Mouse (Mus musculus): ENCODE data around the gene Mon1a.

Mon1a gene

DNA sequence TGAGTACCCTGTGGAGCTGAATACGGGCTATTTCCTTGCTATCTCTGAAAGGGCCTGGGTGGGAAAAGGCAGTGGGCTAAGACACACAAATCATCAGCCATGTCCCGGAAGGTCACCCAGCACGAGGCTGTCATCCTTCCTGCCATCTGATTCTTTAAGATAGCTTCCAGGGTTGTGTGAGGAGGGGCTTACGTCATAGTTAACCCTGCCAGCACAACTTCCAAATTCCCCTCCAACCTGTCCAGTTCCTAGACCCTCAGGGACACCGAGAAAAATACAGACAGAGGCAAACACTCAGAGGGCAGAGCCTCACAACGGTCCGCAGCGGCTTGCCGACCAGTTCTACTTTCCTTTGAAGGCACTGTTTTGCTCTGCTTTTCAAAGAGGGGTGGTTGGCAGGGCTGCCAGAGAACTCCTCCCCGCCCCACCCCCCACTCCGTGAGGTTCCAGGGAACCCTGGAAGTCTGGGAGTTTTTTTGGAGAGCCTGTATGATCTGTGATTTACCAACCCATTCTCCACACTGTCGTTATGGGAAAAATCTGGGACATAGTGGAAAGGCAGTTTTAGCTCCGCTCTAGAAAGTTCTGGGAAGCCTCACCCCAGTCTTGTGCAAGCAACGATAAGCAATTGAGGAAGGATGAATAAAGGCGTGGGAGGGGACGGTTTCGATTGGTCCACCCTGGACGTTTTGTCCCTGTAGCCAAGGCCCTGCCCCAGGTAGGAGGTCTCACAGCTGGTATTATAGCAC is 20.6 kb downstream of the Mon1a start:
- DNase-seq (ENCODE audit: low spot score): no peak

DNA sequence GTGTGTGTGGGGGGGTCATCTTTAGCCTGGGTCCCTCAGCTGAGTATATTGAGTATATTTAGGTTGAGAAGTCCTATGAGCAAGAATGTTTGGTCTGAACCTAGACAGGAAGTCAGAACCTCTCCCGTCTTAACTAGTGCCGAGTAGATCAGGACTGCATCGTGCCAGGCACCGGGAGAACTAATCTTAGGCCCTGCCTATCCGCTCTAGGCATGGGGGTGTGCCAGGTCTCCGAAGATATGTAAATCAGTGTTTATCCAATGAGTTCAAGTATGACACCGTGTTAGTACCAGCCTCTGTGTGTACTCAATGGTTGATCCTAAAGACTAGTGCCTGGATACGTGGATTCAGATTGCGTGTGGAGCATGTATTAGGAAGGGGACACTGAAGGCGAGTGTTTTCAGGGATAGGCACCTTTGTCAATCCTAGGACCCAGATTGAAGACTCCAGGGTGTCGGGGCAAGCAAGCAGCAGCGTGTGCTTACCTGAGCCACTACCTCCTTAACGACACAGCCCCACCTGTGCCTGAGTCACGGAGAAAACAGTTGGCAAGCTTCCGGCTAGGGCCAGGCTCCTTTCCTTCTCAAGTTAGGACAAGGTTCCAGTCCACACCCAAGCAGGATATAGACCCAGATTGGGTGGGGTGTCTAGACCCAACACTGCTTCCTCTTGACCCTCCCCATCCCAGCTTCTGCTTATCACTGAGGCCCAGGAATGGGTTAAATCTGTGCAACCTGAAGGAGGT is 22.2 kb downstream of the Mon1a start:
- DNase-seq (ENCODE audit: low spot score): no peak

GRCm38 (mm10) chr9:107914764-107915420 is 26.9 kb downstream of the Mon1a start:
- no peak for DNase-seq (ENCODE audit: low spot score)

GRCm38 (mm10) chr9:107917895-107918608 is 30.1 kb downstream of the Mon1a start:
- DNase-seq (ENCODE audit: low spot score): no peak

- DNase-seq (ENCODE audit: low spot score): no peak
Observed at GRCm38 (mm10) chr9:107918884-107919283, 30.9 kb downstream of the Mon1a start.

GRCm38 (mm10) chr9:107919441-107919840 is 31.5 kb downstream of the Mon1a start:
- no peak for DNase-seq (ENCODE audit: low spot score)

- no peak for DNase-seq (ENCODE audit: low spot score)
Observed at GRCm38 (mm10) chr9:107923021-107923420, 35.1 kb downstream of the Mon1a start.

- DNase-seq (ENCODE audit: low spot score): no peak
Observed at GRCm38 (mm10) chr9:107923956-107924355, 36.0 kb downstream of the Mon1a start.

DNA sequence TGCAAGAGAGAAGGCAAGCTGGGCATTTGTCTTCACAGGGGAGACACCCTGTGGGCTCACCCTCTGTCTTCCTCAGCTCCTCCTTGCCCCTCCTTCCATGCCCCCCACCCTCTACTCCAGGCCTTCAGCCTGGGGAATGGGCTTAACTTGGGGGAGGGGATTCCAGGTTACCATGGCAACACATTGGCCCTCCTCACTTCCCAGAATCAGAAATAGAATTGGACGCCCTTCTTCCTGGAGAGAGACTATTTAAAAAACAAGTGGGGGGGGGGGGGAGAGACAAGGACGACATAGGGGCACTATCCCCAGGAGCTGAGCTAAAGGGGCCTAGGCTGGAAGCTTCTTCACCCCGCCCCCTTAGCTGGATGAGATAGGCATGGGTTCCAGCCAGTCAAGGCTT is 37.3 kb downstream of the Mon1a start:
- no peak for DNase-seq (ENCODE audit: low spot score)

DNA sequence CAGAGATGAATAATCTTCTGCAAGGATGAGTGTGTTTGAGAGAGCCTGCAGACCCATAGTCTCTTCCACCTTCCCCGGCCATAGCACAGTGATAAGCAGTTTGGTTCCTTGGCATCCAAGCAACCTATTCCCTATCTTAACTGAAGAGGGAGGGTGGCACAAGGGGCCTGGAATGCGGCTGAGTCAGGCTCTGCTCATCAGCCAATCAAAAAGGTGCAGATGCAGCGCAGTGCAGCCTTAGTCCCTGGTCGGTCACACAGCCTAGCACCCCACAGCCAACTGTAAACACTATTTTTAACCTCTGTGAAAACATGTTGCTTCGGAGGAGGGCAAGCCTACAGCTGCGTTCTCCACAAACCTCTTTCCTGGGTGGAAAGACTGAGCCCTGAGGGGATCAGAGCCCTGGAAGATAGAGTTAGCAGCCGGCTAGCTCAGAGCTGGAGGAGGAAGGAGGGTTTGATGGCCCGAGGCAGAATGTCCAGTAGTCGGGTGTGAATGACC is 39.0 kb downstream of the Mon1a start:
- DNase-seq (ENCODE audit: low spot score): no peak

DNA sequence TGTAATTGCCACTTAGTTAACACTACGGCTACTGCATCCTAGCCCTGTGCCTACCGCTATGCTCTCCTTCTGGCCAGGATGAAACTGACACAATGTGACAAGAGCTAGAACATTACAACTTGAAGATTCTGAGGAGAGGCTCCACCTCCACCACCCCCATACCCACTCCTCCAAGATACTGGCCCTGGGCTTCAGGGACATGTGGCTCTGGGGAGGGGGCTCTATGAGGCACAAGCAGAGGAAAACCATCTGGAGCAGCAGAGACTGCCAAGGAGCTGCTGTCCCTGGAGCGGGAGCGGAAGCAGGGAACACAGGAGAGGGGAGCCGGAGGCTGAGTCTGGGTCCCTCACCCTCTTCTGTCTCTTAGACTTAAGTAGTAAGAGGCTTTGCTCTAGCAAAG is 39.8 kb downstream of the Mon1a start:
- DNase-seq (ENCODE audit: low spot score): no peak

- no peak for DNase-seq (ENCODE audit: low spot score)
Observed at GRCm38 (mm10) chr9:107928169-107928568, 40.2 kb downstream of the Mon1a start, which contains the start of gene Actl11. Gene Actl11, plus strand, starts transcription at chr9:107928469.

DNA sequence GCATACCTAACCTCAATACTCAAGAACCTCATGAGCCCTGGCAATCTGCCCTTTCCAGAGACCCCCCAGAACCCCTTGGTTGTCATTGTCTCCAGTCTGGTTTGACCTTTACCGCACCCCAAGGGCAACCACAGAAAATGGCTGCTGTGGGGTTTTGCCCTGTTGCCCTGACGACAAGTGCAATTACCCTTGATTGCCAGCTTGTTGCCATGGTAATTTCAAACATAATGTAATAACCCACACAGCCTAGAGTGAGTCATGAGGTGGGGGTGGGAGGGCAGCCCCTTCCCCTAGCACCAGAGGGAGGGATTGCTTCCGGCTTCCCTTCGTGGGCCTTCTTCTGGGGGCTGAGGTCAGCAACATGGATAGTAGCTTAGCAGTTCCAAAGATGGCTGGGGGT is 44.3 kb downstream of the Mon1a start:
- no peak for DNase-seq (ENCODE audit: low spot score)

GRCm38 (mm10) chr9:107934146-107934545 is 46.2 kb downstream of the Mon1a start:
- peak; percentile 51 for DNase-seq (ENCODE audit: low spot score)

DNA sequence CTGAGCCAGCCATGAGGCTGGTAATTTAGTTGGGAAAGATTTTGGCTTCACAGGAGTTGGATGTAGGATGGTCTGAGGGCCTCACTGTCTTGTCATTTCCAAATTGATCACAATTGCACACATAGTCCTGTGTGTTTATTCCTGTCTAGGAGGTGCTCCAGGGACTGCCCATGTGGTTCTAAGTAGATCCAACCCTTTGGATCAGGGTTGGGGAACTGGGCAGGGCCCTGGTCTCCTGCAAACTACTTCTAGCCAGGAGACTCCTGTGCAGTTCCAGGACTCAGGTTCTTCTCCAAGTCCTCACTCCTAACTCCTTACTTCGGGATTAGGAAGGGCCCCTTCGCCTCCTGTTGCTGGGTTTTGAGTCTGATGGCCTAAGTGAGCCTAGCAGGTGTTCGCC is 47.4 kb downstream of the Mon1a start, which contains the start of gene Camkv:
Gene Camkv, plus strand, starts transcription at position 301 of the 400 bp plus-strand sequence.
- no peak for DNase-seq (ENCODE audit: low spot score)

DNA sequence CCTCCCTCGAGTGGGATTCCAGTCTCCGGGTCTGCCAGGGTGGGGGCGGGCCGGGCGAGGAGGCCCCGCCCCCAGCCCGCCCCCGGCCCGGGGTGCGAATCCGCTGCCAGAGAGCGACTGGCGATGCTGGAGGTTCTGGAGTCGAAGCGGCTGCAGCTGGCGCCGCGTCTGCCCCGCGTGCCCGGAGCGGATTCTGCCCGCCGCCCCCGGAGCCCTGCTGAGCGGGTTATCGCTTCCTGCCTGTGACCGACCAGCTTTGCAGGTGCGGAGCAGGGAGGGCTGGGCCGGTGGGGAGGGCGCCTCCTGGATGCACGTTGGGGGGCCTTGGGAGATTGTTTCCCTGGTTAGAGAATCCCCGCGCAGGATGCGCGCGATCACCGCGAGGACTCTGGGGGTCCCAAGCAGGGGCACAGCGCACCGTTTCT is 47.9 kb downstream of the Mon1a start:
- no peak for DNase-seq (ENCODE audit: low spot score)

DNA sequence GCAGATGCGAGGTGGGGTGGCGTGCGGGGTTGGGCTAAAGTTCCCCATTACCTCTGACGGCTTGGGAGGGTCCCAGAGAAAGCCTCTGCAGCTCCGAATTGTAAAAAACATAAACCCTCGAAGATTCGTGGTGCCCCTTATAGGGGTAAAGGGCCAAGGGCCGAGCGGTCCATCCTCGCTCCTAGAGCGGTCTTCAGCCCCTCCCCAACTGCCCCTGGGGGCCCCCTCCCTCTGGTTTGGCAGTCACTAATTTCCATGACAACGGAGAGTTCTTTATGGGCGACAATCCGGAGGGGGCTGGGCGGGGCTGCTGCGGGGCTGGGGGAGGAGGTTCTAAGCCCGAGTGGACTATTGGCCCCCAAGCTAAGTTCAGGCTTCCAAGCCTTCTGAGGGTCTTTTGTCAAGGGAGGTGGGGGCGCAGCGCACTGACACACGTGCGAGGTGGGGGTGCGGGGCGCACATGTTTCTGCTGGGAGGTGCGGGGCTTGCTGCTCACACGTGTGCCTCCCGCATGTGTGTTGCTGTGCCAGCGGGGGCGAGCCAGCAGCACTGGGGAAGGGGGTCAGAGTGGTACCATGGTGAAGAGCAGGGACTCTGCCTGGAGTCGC is 48.4 kb downstream of the Mon1a start:
- peak; percentile 54 for DNase-seq (ENCODE audit: low spot score)

DNA sequence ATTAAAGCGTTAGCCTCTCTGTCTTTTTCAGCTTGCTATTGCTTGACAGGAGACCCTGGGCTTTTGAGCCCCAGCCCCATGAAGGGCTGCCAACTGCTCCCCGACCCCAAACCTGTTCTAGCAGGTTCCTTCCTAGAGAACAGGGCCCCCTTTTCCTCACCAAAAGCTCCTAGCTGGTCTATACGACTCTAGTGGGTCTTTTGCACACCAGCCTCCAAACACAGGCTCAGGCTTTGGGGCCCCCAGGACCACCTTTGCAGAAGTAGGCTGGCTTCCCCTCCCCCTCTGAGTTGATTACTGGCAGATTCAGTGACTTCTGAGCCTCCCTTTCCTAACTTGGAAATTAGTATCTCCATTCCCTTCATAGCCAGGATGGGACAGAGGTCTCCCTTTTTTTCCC is 48.9 kb downstream of the Mon1a start:
- DNase-seq (ENCODE audit: low spot score): no peak

- no peak for DNase-seq (ENCODE audit: low spot score)
Observed at GRCm38 (mm10) chr9:107947241-107948194, 59.6 kb downstream of the Mon1a start.

DNA sequence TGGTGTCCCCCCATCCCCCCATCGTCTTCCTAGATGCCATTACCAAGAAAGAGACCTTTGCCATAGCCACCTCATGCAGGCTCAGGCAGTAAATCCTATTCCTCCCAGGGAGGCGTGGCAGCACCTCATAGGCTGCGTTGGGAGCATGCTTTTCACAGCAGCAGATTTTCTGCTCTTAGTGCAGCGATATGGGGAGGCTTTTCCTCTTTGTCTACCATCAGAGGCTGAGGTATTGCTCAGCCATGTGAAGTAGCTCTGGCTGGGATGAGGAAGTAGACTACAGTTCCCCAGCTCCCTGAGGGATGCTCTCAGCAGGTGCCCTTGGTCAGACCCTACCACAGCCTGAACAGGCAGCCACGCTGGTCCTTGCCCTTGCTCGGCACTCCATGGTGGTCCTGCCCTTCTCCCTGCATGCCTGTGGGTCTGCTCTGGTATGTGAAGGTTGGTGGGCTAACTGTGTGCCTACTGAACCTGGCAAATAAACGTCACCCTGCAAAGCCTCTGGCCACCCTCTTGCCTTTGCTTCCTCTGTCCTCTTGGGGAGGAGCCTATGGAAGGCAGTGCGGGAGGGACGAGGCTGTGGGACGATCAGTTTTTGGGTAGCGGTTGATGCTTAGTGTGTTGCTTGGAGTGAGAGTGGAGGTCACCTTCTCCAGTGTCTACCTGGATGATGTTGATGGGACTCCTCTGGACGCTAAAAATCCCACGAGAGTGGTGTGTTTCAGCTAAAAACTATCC is 61.4 kb downstream of the Mon1a start:
- DNase-seq (ENCODE audit: low spot score): no peak
